Mouse (Mus musculus): ENCODE measurements at regions not wholly inside any gene's neighbourhood (a gene's known extent, or its start where the extent isn't known, plus 50 kb on each side); places are given as distances from the start of the nearest gene placed in this dataset.

DNA sequence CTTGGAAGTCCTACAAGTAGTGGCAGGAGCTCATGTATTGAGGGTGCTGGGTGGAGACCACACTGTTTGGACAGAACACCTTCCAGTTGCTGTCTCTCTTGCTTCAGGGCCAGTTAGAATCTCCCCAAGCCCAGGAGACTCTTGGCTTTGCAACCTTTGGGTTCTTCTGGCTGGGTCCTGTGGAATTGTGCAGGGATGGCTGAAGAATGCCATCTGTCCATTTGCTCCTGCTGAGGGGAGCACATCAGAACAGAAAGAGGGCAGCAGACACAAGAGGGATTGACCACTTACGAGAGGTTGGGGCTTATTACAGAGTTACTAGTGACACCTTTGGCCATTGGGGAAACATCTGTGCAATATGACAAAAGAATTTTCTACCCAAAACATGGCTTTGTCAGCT lies 145.1 kb downstream of the Rps24 start:
- TF ChIP-seq CTCF (IDR thresholded peaks at IDR 0.05; ENCODE audit: insufficient read depth, low read length), result no peak
- TF ChIP-seq POLR2A (IDR thresholded peaks at IDR 0.05; ENCODE audit: borderline replicate concordance, extremely low read depth, low read depth, low read length), result no peak

Measured in lung, adult 2 months (tissue).